Mouse (Mus musculus): ENCODE results near the gene Ryk. TPM values are rescaled to one million over a fixed set of nuclear protein-coding genes. Genes with fewer than 3 reads are reported as not detected.

Gene Ryk
- polyA plus RNA-seq, 1 experiment: 10.7 TPM

- no peaks in the 10 kb centered on the region for H3K36me3 ChIP-seq (ENCODE audit: control insufficient read depth, insufficient read depth, low read length)
- no peak overlapping the region for H3K27ac ChIP-seq (ENCODE audit: control insufficient read depth, insufficient read depth, low read length)
- no peak for DNase-seq
- TF ChIP-seq CTCF (IDR thresholded peaks at IDR 0.05; ENCODE audit: borderline replicate concordance, control insufficient read depth, extremely low read depth, insufficient read depth, low read length, poor library complexity) (no peak), POLR2A (IDR thresholded peaks at IDR 0.05; ENCODE audit: control insufficient read depth, extremely low read depth, insufficient read depth, low read length, poor library complexity) (no peak)
- H3K27me3 ChIP-seq (ENCODE audit: control insufficient read depth, insufficient read depth, low read length): no peaks in the 10 kb centered on the region
- H3K4me1 ChIP-seq (replicated peaks; ENCODE audit: control insufficient read depth, insufficient read depth, low read length): no peaks in the 10 kb centered on the region
- no peak overlapping the region for H3K4me3 ChIP-seq (ENCODE audit: control insufficient read depth, insufficient read depth, low read length)
- 75% methylated on average over 15 of the region's 15 CpGs for WGBS
These were observed 90.1 kb downstream of the Ryk start for GRCm38 (mm10) chr9:102924627-102925316.

DNA sequence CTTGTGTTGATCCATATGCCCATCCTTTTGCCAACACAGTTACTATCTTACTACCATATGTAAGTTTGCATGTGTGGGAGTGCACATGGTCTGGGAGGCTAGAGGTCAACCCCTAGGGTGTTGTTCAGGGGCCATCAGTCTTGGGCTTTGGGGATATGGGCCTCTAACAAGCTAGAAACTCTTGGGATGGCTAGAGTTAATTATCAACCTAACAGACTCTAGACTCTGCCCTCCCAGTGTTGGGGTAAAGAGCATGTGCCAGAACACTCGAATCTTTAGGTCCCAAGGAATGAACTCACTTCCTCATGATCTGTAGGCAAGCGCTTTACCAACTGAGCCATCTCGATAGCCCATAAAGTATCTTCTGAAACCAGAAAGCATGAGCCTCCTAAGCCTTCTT lies 91.4 kb downstream of the Ryk start:
- no peak for DNase-seq
- H3K4me1 ChIP-seq (replicated peaks; ENCODE audit: control insufficient read depth, insufficient read depth, low read length): no peaks in the 10 kb centered on the region
- 88% methylated on average over 3 of the region's 3 CpGs for WGBS
- no peak overlapping the region for H3K4me3 ChIP-seq (ENCODE audit: control insufficient read depth, insufficient read depth, low read length)
- H3K27ac ChIP-seq (ENCODE audit: control insufficient read depth, insufficient read depth, low read length): no peak overlapping the region
- no peaks in the 10 kb centered on the region for H3K36me3 ChIP-seq (ENCODE audit: control insufficient read depth, insufficient read depth, low read length)
- H3K27me3 ChIP-seq (ENCODE audit: control insufficient read depth, insufficient read depth, low read length): no peaks in the 10 kb centered on the region
- TF ChIP-seq POLR2A (IDR thresholded peaks at IDR 0.05; ENCODE audit: control insufficient read depth, extremely low read depth, insufficient read depth, low read length, poor library complexity): no peak
- no peak for TF ChIP-seq CTCF (IDR thresholded peaks at IDR 0.05; ENCODE audit: borderline replicate concordance, control insufficient read depth, extremely low read depth, insufficient read depth, low read length, poor library complexity)

DNA sequence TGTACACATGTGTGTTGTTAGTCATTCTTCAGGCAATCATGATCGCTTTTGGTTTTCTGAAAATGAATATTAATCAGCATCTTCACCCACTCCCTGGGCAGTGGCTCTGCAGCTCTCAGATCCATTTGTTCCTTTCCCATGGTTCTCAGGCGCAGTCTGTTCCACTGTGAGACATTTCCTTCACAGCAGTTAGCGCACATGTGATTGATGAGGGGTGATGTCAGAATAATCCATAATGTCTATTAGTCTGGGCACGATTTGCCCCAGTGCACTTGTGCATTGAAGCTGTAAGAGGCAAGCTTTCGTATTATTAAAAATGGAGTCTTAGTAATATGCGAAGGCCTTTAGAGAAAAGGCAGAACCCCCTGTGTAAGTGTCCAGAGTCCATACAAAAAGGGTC lies 95.1 kb downstream of the Ryk start:
- DNase-seq: no peak
- H3K27ac ChIP-seq (ENCODE audit: control insufficient read depth, insufficient read depth, low read length): no peak overlapping the region
- WGBS: 94% methylated on average over 6 of the region's 6 CpGs
- H3K4me3 ChIP-seq (ENCODE audit: control insufficient read depth, insufficient read depth, low read length): no peak overlapping the region
- no peaks in the 10 kb centered on the region for H3K36me3 ChIP-seq (ENCODE audit: control insufficient read depth, insufficient read depth, low read length)
- H3K27me3 ChIP-seq (ENCODE audit: control insufficient read depth, insufficient read depth, low read length): no peaks in the 10 kb centered on the region
- H3K4me1 ChIP-seq (replicated peaks; ENCODE audit: control insufficient read depth, insufficient read depth, low read length): no peaks in the 10 kb centered on the region
- TF ChIP-seq POLR2A (IDR thresholded peaks at IDR 0.05; ENCODE audit: control insufficient read depth, extremely low read depth, insufficient read depth, low read length, poor library complexity) (no peak), CTCF (IDR thresholded peaks at IDR 0.05; ENCODE audit: borderline replicate concordance, control insufficient read depth, extremely low read depth, insufficient read depth, low read length, poor library complexity) (no peak)

GRCm38 (mm10) chr9:102933925-102934721 lies 99.4 kb downstream of the Ryk start:
- H3K27ac ChIP-seq (ENCODE audit: control insufficient read depth, insufficient read depth, low read length): no peak overlapping the region
- DNase-seq: no peak
- H3K27me3 ChIP-seq (ENCODE audit: control insufficient read depth, insufficient read depth, low read length): no peaks in the 10 kb centered on the region
- no peaks in the 10 kb centered on the region for H3K4me1 ChIP-seq (replicated peaks; ENCODE audit: control insufficient read depth, insufficient read depth, low read length)
- no peak for TF ChIP-seq POLR2A (IDR thresholded peaks at IDR 0.05; ENCODE audit: control insufficient read depth, extremely low read depth, insufficient read depth, low read length, poor library complexity)
- TF ChIP-seq CTCF (IDR thresholded peaks at IDR 0.05; ENCODE audit: borderline replicate concordance, control insufficient read depth, extremely low read depth, insufficient read depth, low read length, poor library complexity): no peak
- H3K4me3 ChIP-seq (ENCODE audit: control insufficient read depth, insufficient read depth, low read length): no peak overlapping the region
- H3K36me3 ChIP-seq (ENCODE audit: control insufficient read depth, insufficient read depth, low read length): no peaks in the 10 kb centered on the region
- WGBS: 72% methylated on average over 20 of the region's 20 CpGs

DNA sequence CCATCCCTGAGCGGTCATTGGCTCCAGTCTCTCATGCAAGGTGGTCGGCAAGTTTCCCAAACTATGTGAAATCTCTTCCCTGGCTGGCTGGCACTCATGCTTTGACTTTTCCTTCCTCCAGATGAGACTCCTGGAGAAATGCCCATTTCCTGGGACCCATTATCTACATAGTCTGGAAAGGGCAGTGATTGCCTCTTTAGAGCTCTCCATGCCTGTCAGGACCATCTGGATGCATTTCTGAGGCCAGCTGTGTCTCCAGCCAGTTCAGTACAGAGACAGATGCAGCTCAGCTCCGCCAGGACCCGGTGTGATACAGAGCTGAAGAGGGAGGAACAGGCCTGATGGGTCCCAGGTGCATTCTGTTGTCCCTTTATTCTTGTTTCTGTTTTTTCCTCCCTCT lies 107.5 kb downstream of the Ryk start:
- H3K36me3 ChIP-seq (ENCODE audit: control insufficient read depth, insufficient read depth, low read length): no peaks in the 10 kb centered on the region
- H3K27me3 ChIP-seq (ENCODE audit: control insufficient read depth, insufficient read depth, low read length): no peaks in the 10 kb centered on the region
- H3K4me1 ChIP-seq (replicated peaks; ENCODE audit: control insufficient read depth, insufficient read depth, low read length): no peaks in the 10 kb centered on the region
- H3K4me3 ChIP-seq (ENCODE audit: control insufficient read depth, insufficient read depth, low read length): no peak overlapping the region
- H3K27ac ChIP-seq (ENCODE audit: control insufficient read depth, insufficient read depth, low read length): no peak overlapping the region
- 85% methylated on average over 4 of the region's 4 CpGs for WGBS
- no peak for DNase-seq
- TF ChIP-seq CTCF (IDR thresholded peaks at IDR 0.05; ENCODE audit: borderline replicate concordance, control insufficient read depth, extremely low read depth, insufficient read depth, low read length, poor library complexity): no peak
- no peak for TF ChIP-seq POLR2A (IDR thresholded peaks at IDR 0.05; ENCODE audit: control insufficient read depth, extremely low read depth, insufficient read depth, low read length, poor library complexity)

GRCm38 (mm10) chr9:102944891-102945290 lies 110.2 kb downstream of the Ryk start:
- TF ChIP-seq POLR2A (IDR thresholded peaks at IDR 0.05; ENCODE audit: control insufficient read depth, extremely low read depth, insufficient read depth, low read length, poor library complexity): no peak
- TF ChIP-seq CTCF (IDR thresholded peaks at IDR 0.05; ENCODE audit: borderline replicate concordance, control insufficient read depth, extremely low read depth, insufficient read depth, low read length, poor library complexity): no peak
- Histone ChIP-seq H3K36me3 (ENCODE audit: control insufficient read depth, insufficient read depth, low read length) (no peaks in the 10 kb centered on the region), H3K4me3 (ENCODE audit: control insufficient read depth, insufficient read depth, low read length) (no peak overlapping the region), H3K27me3 (ENCODE audit: control insufficient read depth, insufficient read depth, low read length) (no peaks in the 10 kb centered on the region), H3K27ac (ENCODE audit: control insufficient read depth, insufficient read depth, low read length) (no peak overlapping the region), H3K4me1 (replicated peaks; ENCODE audit: control insufficient read depth, insufficient read depth, low read length) (no peaks in the 10 kb centered on the region)
- WGBS: 94% methylated on average over 9 of the region's 9 CpGs
- no peak for DNase-seq
